Mouse (Mus musculus): Measurements from ENCODE around the gene Ubn1. TPM values are rescaled to one million over a fixed set of nuclear protein-coding genes. Genes with fewer than 3 reads are reported as not detected.

Gene Ubn1
- polyA plus RNA-seq, 1 experiment = 47.7 TPM

DNA sequence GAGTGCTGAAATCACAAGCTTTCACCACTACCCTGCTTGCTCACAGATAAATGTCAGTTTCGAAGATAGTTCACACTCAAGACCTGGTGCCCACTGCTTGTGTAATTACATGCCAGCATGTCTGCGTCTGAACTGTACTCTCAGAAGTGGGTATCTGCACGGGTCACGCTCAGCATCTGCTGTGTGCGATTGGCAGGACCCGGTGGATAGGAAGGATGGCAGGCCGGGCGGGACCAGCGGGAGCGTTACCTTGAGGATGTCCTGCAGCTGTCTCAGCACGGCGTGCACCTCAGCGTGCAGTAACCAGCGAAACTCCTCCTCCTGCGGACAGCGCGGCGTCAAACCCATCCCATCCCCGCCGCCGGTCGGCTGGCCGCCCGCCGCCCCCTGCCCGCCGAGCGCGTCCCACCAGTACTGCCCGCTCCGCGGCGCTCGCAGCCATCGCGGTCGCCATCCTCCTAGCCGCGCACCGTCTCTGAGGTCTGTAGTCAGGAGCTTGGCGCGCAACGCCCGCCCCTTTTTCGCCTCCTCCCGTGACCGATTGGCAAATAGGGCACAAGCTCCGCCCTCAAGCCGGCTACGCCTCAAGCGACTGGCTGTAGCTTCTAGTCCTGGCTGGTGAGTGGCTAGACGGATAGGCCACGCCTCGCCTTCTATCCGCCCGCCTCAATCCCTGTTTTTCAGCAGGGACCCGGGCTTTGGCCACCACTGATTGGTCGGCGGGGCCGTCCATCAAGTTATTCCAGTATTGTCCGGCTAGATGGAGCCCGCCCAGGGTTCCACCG, 36.6 kb upstream of the Ubn1 start, which contains the start of gene Rogdi:
TSS of gene Rogdi (minus strand) at position 500 of the 785 bp plus-strand sequence.
- under 1% methylated on average over 61 of the region's 63 CpGs for WGBS
- TF ChIP-seq CTCF (IDR thresholded peaks at IDR 0.05; ENCODE audit: insufficient read depth, low read depth, low read length) (no peak), POLR2A (IDR thresholded peaks at IDR 0.05; ENCODE audit: insufficient read depth, low read depth, low read length) (peak; percentile 96)
- Histone ChIP-seq H3K4me1 (ENCODE audit: control insufficient read depth, insufficient read depth, low read length) (peaks cover 22% of the 10 kb centered on the region), H3K27ac (ENCODE audit: insufficient read depth, low read depth, low read length) (0 out of 2 replicates have a peak within 1 kb of the TSS, but pooled peaks have one; percentile 49), H3K4me3 (ENCODE audit: insufficient read depth, low read depth, low read length) (peak within 1 kb of the TSS; percentile 62)

DNA sequence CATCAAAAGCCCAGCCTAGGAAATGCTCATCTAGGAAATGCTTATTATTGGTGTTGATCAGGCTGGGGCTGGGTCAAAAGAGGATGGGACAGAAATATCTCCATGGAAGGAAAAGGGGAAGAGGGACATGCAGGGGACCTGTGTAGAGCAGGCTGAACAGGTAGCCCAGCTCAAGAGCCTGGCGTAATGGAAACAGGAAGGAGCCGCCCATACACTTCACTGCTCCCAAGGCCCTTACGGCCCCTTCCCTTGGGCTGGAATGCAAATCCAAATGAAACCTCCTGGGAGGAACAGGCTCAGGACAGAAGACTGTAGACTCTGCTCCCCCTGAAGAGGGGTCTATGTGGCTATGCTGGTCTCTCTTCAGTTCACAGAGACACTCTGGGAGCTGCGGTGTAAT, 35.3 kb upstream of the Ubn1 start:
- H3K4me3 ChIP-seq (ENCODE audit: insufficient read depth, low read depth, low read length) = no peak overlapping the region
- 93% methylated on average over 4 of the region's 4 CpGs for WGBS
- TF ChIP-seq POLR2A (IDR thresholded peaks at IDR 0.05; ENCODE audit: insufficient read depth, low read depth, low read length) (no peak), CTCF (IDR thresholded peaks at IDR 0.05; ENCODE audit: insufficient read depth, low read depth, low read length) (no peak)
- peaks cover 22% of the 10 kb centered on the region for H3K4me1 ChIP-seq (ENCODE audit: control insufficient read depth, insufficient read depth, low read length)
- H3K27ac ChIP-seq (ENCODE audit: insufficient read depth, low read depth, low read length) = no peak overlapping the region

GRCm38 (mm10) chr16:5024021-5024420, 25.8 kb upstream of the Ubn1 start:
- WGBS = 95% methylated on average over 3 of the region's 3 CpGs
- no peaks in the 10 kb centered on the region for H3K4me1 ChIP-seq (ENCODE audit: control insufficient read depth, insufficient read depth, low read length)
- TF ChIP-seq CTCF (IDR thresholded peaks at IDR 0.05; ENCODE audit: insufficient read depth, low read depth, low read length) (no peak), POLR2A (IDR thresholded peaks at IDR 0.05; ENCODE audit: insufficient read depth, low read depth, low read length) (no peak)
- no peak overlapping the region for H3K27ac ChIP-seq (ENCODE audit: insufficient read depth, low read depth, low read length)
- no peak overlapping the region for H3K4me3 ChIP-seq (ENCODE audit: insufficient read depth, low read depth, low read length)

- H3K4me3 ChIP-seq (ENCODE audit: insufficient read depth, low read depth, low read length) = no peak overlapping the region
- H3K4me1 ChIP-seq (ENCODE audit: control insufficient read depth, insufficient read depth, low read length) = 0 out of 2 replicates have a peak, but pooled peaks cover 2% of the 10 kb centered on the region
- no peak overlapping the region for H3K27ac ChIP-seq (ENCODE audit: insufficient read depth, low read depth, low read length)
- 56% methylated on average over 2 of the region's 2 CpGs for WGBS
- TF ChIP-seq POLR2A (IDR thresholded peaks at IDR 0.05; ENCODE audit: insufficient read depth, low read depth, low read length) (no peak), CTCF (IDR thresholded peaks at IDR 0.05; ENCODE audit: insufficient read depth, low read depth, low read length) (no peak)
These were observed 20.0 kb upstream of the Ubn1 start for GRCm38 (mm10) chr16:5029847-5030246.

DNA sequence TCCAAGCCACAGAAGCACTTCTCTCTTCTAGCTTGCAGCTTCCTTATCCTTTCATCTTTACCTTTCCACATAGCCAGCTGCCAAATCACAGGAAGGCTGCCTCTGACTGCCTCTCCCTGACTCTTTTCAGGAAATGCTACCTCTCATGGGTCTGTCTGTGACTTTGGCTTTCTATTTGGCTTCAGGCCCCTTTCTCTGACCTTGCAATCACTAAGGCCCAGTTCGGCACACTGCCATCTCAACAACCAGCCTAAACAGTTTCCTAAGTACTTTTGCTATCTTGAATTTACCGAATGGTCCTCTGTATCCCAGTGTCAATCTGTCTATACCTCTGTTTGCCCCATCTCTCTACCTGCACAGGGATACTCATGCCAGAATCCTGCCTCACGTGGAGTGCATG, 14.3 kb upstream of the Ubn1 start:
- WGBS = 92% methylated on average over 3 of the region's 3 CpGs
- TF ChIP-seq CTCF (IDR thresholded peaks at IDR 0.05; ENCODE audit: insufficient read depth, low read depth, low read length) = no peak
- TF ChIP-seq POLR2A (IDR thresholded peaks at IDR 0.05; ENCODE audit: insufficient read depth, low read depth, low read length) = no peak
- Histone ChIP-seq H3K4me3 (ENCODE audit: insufficient read depth, low read depth, low read length) (no peak overlapping the region), H3K27ac (ENCODE audit: insufficient read depth, low read depth, low read length) (no peak overlapping the region), H3K4me1 (ENCODE audit: control insufficient read depth, insufficient read depth, low read length) (no peaks in the 10 kb centered on the region)

DNA sequence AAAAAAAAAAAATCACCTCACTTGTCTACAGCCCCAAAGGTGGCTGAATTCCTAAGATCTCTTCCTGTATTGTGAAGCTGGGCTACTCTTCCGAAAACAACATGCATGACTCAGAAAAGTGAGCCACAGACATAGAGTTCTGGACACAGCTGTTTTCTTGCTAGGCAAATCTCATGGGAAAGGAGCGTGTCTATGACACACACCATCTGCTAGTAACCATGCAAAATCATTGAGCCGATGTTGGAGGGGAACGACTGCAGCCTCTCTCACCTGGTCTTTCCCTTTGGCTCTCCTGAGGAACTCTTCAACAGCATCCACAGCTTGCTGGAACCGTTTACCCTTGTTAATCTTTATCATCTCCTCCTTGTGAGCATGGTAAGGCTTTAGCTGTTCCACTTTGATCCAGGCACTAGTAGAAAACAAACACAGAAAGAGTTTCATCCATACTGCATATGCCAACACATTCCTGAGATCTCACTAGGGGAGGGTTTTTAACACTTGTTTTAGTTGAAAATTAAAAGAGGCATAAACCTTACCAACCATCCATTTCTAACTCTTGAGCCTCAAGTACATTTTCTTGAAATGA, 13.1 kb upstream of the Ubn1 start:
- 86% methylated on average over 5 of the region's 5 CpGs for WGBS
- TF ChIP-seq CTCF (IDR thresholded peaks at IDR 0.05; ENCODE audit: insufficient read depth, low read depth, low read length) = no peak

GRCm38 (mm10) chr16:5045322-5045721, 4.5 kb upstream of the Ubn1 start:
- TF ChIP-seq CTCF (IDR thresholded peaks at IDR 0.05; ENCODE audit: insufficient read depth, low read depth, low read length) (no peak), POLR2A (IDR thresholded peaks at IDR 0.05; ENCODE audit: insufficient read depth, low read depth, low read length) (no peak)
- H3K4me1 ChIP-seq (ENCODE audit: control insufficient read depth, insufficient read depth, low read length) = no peaks in the 10 kb centered on the region
- H3K4me3 ChIP-seq (ENCODE audit: insufficient read depth, low read depth, low read length) = no peak overlapping the region
- no peak overlapping the region for H3K27ac ChIP-seq (ENCODE audit: insufficient read depth, low read depth, low read length)
- WGBS = 92% methylated on average over 3 of the region's 3 CpGs

More for the DNA sequence above, 13.1 kb upstream of the Ubn1 start:
- Histone ChIP-seq H3K27ac (ENCODE audit: insufficient read depth, low read depth, low read length) (no peak overlapping the region), H3K4me1 (ENCODE audit: control insufficient read depth, insufficient read depth, low read length) (no peaks in the 10 kb centered on the region), H3K4me3 (ENCODE audit: insufficient read depth, low read depth, low read length) (no peak overlapping the region)

- WGBS = under 1% methylated on average over 38 of the region's 38 CpGs
- Histone ChIP-seq H3K27ac (ENCODE audit: insufficient read depth, low read depth, low read length) (peak overlapping the region; percentile 59), H3K4me3 (ENCODE audit: insufficient read depth, low read depth, low read length) (peak overlapping the region; percentile 74), H3K4me1 (ENCODE audit: control insufficient read depth, insufficient read depth, low read length) (peaks cover 5% of the 10 kb centered on the region; the same call in 1 of the 2 replicates)
- TF ChIP-seq CTCF (IDR thresholded peaks at IDR 0.05; ENCODE audit: insufficient read depth, low read depth, low read length) (no peak), POLR2A (IDR thresholded peaks at IDR 0.05; ENCODE audit: insufficient read depth, low read depth, low read length) (no peak)
These were observed 579 bp upstream of the Ubn1 start for GRCm38 (mm10) chr16:5049182-5049773.

Measured in olfactory bulb, adult 2 months (tissue).